Mouse (Mus musculus): ENCODE measurements around the gene Tor1aip2. TPM values are rescaled to one million over a fixed set of nuclear protein-coding genes. Genes with fewer than 3 reads are reported as not detected.
A peak's percentile ranks its signal among the peaks of the same experiment; 100 is the strongest.

Tor1aip2 gene
- polyA plus RNA-seq, 1 experiment, result 54.6 TPM

DNA sequence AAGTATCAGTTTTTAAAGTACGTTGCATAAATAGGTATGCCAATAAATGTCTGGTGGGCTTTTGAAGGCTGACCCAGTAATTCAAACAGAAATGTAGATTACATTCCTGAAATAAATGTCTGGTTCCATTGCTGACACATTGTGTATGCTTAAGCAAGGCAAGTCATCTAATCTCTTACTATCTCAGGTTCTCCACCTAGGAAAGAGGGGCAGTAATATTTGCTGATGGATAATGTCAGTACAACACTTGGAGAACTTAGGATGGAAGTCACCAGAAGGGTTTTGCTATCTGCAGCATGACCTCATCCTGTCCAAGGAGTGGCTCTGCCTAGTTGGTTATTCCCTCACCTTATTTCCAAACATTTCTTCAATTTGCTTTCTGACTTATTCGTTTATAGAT, 40.7 kb upstream of the Tor1aip2 start:
- no peak overlapping the region for H3ac ChIP-seq (ENCODE audit: control insufficient read depth, insufficient read length)
- H3K27me3 ChIP-seq (ENCODE audit: control insufficient read depth, insufficient read depth, insufficient read length), result no peaks in the 10 kb centered on the region
- no peaks in the 10 kb centered on the region for H3K79me2 ChIP-seq (ENCODE audit: control insufficient read depth, insufficient read depth)
- no peak for TF ChIP-seq MYOG (IDR thresholded peaks at IDR 0.05; ENCODE audit: control insufficient read depth in 1 of 3, insufficient read depth in 1 of 3, insufficient read length in 2 of 3, low read depth in 2 of 3)
- no peak for TF ChIP-seq CEBPB (IDR thresholded peaks at IDR 0.05; ENCODE audit: insufficient read depth, poor library complexity, severe bottlenecking)
- no peak for TF ChIP-seq POLR2A (IDR thresholded peaks at IDR 0.05; ENCODE audit: insufficient read length, low read depth)
- TF ChIP-seq MAX (IDR thresholded peaks at IDR 0.05; ENCODE audit: low read depth), result no peak
- no peak for TF ChIP-seq USF1 (IDR thresholded peaks at IDR 0.05; ENCODE audit: low read depth)
- TF ChIP-seq E2F4 (IDR thresholded peaks at IDR 0.05; ENCODE audit: insufficient read depth), result no peak
- no peak for TF ChIP-seq SRF (IDR thresholded peaks at IDR 0.05; ENCODE audit: control insufficient read depth, insufficient read length, low read depth)
- no peak for TF ChIP-seq TCF12 (IDR thresholded peaks at IDR 0.05; ENCODE audit: insufficient read depth, poor library complexity, severe bottlenecking)
- no peak for TF ChIP-seq REST (IDR thresholded peaks at IDR 0.05; ENCODE audit: insufficient read depth, insufficient read length)
- no peak for TF ChIP-seq MYOD1 (IDR thresholded peaks at IDR 0.05; ENCODE audit: control insufficient read depth in 1 of 3, insufficient read length in 2 of 3, low read depth in 2 of 3)
- H3K36me3 ChIP-seq (ENCODE audit: control insufficient read depth, insufficient read depth), result no peaks in the 10 kb centered on the region
- H3K4me2 ChIP-seq (ENCODE audit: low read depth), result no peak overlapping the region
- H3K4me3 ChIP-seq, result no peak overlapping the region

DNA sequence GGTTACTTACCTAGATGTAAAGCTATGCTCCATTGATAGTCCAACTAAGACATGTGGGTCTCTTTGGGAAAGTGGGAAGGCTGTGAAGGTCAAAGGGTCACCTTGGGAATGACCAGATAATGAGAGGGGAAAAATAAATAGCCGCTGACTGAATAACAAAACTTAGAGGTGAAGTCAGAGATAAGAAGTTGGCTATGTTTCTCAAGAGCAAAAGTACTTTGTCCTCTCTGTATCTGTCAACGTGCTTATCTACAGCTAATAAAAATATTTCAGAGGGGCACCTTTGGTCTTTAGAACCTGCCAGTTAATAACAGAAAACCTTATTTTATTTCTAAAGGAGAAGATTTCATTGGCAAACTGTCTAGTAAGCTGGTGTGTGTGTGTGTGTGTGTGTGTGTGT, 39.6 kb upstream of the Tor1aip2 start:
- TF ChIP-seq USF1 (IDR thresholded peaks at IDR 0.05; ENCODE audit: low read depth), result no peak
- no peak for TF ChIP-seq E2F4 (IDR thresholded peaks at IDR 0.05; ENCODE audit: insufficient read depth)
- no peak for TF ChIP-seq MYOD1 (IDR thresholded peaks at IDR 0.05; ENCODE audit: control insufficient read depth in 1 of 3, insufficient read length in 2 of 3, low read depth in 2 of 3)
- TF ChIP-seq POLR2A (IDR thresholded peaks at IDR 0.05; ENCODE audit: insufficient read length, low read depth), result no peak
- no peak for TF ChIP-seq MYOG (IDR thresholded peaks at IDR 0.05; ENCODE audit: control insufficient read depth in 1 of 3, insufficient read depth in 1 of 3, insufficient read length in 2 of 3, low read depth in 2 of 3)
- no peak for TF ChIP-seq SRF (IDR thresholded peaks at IDR 0.05; ENCODE audit: control insufficient read depth, insufficient read length, low read depth)
- TF ChIP-seq POLR2AphosphoS2 (IDR thresholded peaks at IDR 0.05; ENCODE audit: insufficient read length, low read depth), result no peak
- TF ChIP-seq REST (IDR thresholded peaks at IDR 0.05; ENCODE audit: insufficient read depth, insufficient read length), result no peak
- no peak for TF ChIP-seq TCF3 (IDR thresholded peaks at IDR 0.05; ENCODE audit: insufficient read length, low read depth)
- no peak for TF ChIP-seq CEBPB (IDR thresholded peaks at IDR 0.05; ENCODE audit: insufficient read depth, poor library complexity, severe bottlenecking)
- TF ChIP-seq TCF12 (IDR thresholded peaks at IDR 0.05; ENCODE audit: insufficient read depth, poor library complexity, severe bottlenecking), result no peak
- no peak for TF ChIP-seq MAX (IDR thresholded peaks at IDR 0.05; ENCODE audit: low read depth)
- Histone ChIP-seq H3K36me3 (ENCODE audit: control insufficient read depth, insufficient read depth) (no peaks in the 10 kb centered on the region), H3K27me3 (ENCODE audit: control insufficient read depth, insufficient read depth, insufficient read length) (no peaks in the 10 kb centered on the region), H3ac (ENCODE audit: control insufficient read depth, insufficient read length) (no peak overlapping the region), H3K4me2 (ENCODE audit: low read depth) (no peak overlapping the region), H3K4me3 (no peak overlapping the region), H3K79me2 (ENCODE audit: control insufficient read depth, insufficient read depth) (no peaks in the 10 kb centered on the region)

DNA sequence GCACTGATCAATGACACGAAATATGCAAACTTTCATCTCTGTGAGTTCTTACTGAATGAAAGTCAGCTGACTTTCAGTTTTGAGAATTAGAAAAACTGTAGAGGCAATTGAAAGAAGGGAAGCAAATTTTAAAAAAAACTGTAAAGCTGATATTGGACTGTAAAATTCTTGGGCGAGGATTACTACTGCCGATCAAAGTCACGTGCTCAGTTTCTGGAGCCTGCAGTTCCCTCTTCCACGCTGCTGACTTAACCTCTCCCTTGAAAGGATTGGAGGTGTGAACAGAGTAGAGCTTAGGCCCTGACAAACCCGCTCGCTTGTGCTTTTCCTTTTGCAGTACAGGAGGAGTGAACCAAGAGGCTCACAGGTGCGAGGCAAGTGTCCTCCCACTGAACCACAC, 32.8 kb upstream of the Tor1aip2 start:
- Histone ChIP-seq H3K4me3 (no peak overlapping the region), H3K27me3 (ENCODE audit: control insufficient read depth, insufficient read depth, insufficient read length) (no peaks in the 10 kb centered on the region), H3K4me2 (ENCODE audit: low read depth) (no peak overlapping the region), H3K79me2 (ENCODE audit: control insufficient read depth, insufficient read depth) (no peaks in the 10 kb centered on the region), H3K36me3 (ENCODE audit: control insufficient read depth, insufficient read depth) (no peaks in the 10 kb centered on the region), H3ac (ENCODE audit: control insufficient read depth, insufficient read length) (no peak overlapping the region)
- TF ChIP-seq REST (IDR thresholded peaks at IDR 0.05; ENCODE audit: insufficient read depth, insufficient read length), result no peak
- no peak for TF ChIP-seq CEBPB (IDR thresholded peaks at IDR 0.05; ENCODE audit: insufficient read depth, poor library complexity, severe bottlenecking)
- no peak for TF ChIP-seq POLR2A (IDR thresholded peaks at IDR 0.05; ENCODE audit: insufficient read length, low read depth)
- no peak for TF ChIP-seq TCF3 (IDR thresholded peaks at IDR 0.05; ENCODE audit: insufficient read length, low read depth)
- TF ChIP-seq POLR2AphosphoS2 (IDR thresholded peaks at IDR 0.05; ENCODE audit: insufficient read length, low read depth), result no peak
- TF ChIP-seq MAX (IDR thresholded peaks at IDR 0.05; ENCODE audit: low read depth), result no peak
- no peak for TF ChIP-seq TCF12 (IDR thresholded peaks at IDR 0.05; ENCODE audit: insufficient read depth, poor library complexity, severe bottlenecking)

DNA sequence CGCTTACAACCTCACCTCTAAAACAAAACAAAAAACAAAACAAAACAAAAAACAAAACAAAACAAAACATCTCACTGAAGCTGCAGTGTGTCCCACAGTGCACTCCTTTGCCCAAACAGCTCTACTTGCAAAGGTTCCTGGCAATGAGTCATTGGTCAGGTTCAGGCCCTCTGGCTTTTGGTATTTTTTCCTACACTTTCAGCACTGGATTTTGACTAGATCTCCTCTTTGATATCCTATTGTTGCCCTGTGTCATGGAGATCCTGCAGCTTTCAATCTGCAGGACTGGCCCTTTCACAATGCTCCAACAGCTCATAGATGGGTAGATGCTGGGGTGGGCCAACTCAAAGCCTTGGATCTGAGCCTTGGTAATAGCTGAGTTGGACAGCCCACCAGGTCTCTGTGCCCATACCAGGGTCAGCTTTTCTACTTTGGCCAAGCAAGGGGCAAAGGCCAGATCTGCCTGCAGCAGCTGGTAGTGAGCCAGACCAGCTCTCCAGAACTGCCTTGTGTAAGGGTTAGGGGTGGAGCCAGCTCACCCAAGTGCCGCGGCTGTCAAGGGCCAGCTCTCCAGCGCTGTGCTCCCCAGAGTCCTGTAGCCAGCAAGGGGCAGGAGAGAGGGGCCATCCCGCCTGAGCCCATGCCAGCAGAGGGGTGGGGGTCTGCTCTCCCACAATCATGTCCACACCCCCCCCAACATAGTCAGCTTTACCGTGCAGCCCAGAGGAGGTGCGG, 31.8 kb upstream of the Tor1aip2 start:
- no peak overlapping the region for H3K4me3 ChIP-seq
- TF ChIP-seq POLR2AphosphoS2 (IDR thresholded peaks at IDR 0.05; ENCODE audit: insufficient read length, low read depth) (no peak), MYOD1 (IDR thresholded peaks at IDR 0.05; ENCODE audit: control insufficient read depth in 1 of 3, insufficient read length in 2 of 3, low read depth in 2 of 3) (peak in 1 of 3 experiments; percentile 41), MYOG (IDR thresholded peaks at IDR 0.05; ENCODE audit: control insufficient read depth in 1 of 3, insufficient read depth in 1 of 3, insufficient read length in 2 of 3, low read depth in 2 of 3) (peak; percentile 3 to 71 (median 29)), USF1 (IDR thresholded peaks at IDR 0.05; ENCODE audit: low read depth) (no peak)

DNA sequence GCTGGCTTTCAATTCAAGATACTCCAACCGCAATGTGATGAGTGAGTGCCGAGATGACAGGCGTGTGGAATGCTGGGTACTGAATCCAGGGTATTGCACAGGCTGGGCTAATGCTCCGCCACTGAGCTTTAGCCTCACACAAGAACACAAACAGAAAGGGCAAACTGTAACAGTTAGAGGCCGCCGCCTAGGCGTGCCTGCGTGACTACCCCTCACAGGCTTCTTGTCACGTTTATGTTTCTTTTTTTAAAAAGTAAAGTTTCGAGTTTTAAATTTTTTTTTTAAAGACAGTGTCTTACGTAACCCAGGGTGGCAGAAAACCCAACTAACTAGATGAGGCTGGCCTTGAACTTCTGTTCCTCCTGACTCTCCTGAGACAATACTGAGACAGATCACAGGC, 29.3 kb upstream of the Tor1aip2 start:
- Histone ChIP-seq H3K27me3 (ENCODE audit: control insufficient read depth, insufficient read depth, insufficient read length) (no peaks in the 10 kb centered on the region), H3K79me2 (ENCODE audit: control insufficient read depth, insufficient read depth) (no peaks in the 10 kb centered on the region), H3K4me3 (no peak overlapping the region), H3K36me3 (ENCODE audit: control insufficient read depth, insufficient read depth) (peaks cover 3% of the 10 kb centered on the region), H3K4me2 (ENCODE audit: low read depth) (no peak overlapping the region), H3ac (ENCODE audit: control insufficient read depth, insufficient read length) (no peak overlapping the region)
- TF ChIP-seq POLR2AphosphoS2 (IDR thresholded peaks at IDR 0.05; ENCODE audit: insufficient read length, low read depth) (no peak), MAX (IDR thresholded peaks at IDR 0.05; ENCODE audit: low read depth) (no peak)

More for the DNA sequence above, 31.8 kb upstream of the Tor1aip2 start:
- Histone ChIP-seq H3K79me2 (ENCODE audit: control insufficient read depth, insufficient read depth) (no peaks in the 10 kb centered on the region), H3ac (ENCODE audit: control insufficient read depth, insufficient read length) (no peak overlapping the region), H3K36me3 (ENCODE audit: control insufficient read depth, insufficient read depth) (peaks cover 3% of the 10 kb centered on the region), H3K4me2 (ENCODE audit: low read depth) (no peak overlapping the region), H3K27me3 (ENCODE audit: control insufficient read depth, insufficient read depth, insufficient read length) (no peaks in the 10 kb centered on the region)

Data from myocyte (in vitro differentiated cells).